Mouse (Mus musculus) gonadal fat pad, adult 2 months (tissue): ENCODE measurements around the gene Slc16a1. TPM values are rescaled to one million over a fixed set of nuclear protein-coding genes. Genes with fewer than 3 reads are reported as not detected.
"Not testable (repeated sequence)": the region's sequence is repeated elsewhere in the genome, so short reads cannot be mapped to it uniquely, and the experiment has no call there.

Experiments used
- DNase-seq: peaks from one replicate; pipeline ENCODE4 v3.0.0-alpha.2; 2012; ENCODE audit warnings: low read depth
- polyA plus RNA-seq: library from polyadenylated mRNA; depleted of rRNA; stranded (reverse); fragments of >200 nt; gene quantifications from 2 replicates; pipeline ENCODE4 v1.2.3, GENCODE M21; 2012

Slc16a1 gene
- polyA plus RNA-seq, 1 experiment, result 21.9 TPM

- DNase-seq, result no peak
Measured at GRCm38 (mm10) chr3:104638932-104639748, 672 bp downstream of the Slc16a1 start.

- no peak for DNase-seq
Measured at GRCm38 (mm10) chr3:104639749-104640368, 1.4 kb downstream of the Slc16a1 start.

GRCm38 (mm10) chr3:104640855-104641254, 2.4 kb downstream of the Slc16a1 start:
- DNase-seq, result no peak

GRCm38 (mm10) chr3:104641313-104641712, 2.8 kb downstream of the Slc16a1 start:
- DNase-seq, result no peak

GRCm38 (mm10) chr3:104643113-104643512, 4.6 kb downstream of the Slc16a1 start:
- no peak for DNase-seq

GRCm38 (mm10) chr3:104643810-104644270, 5.4 kb downstream of the Slc16a1 start:
- DNase-seq, result no peak

- DNase-seq, result no peak
Measured at GRCm38 (mm10) chr3:104644371-104644770, 5.9 kb downstream of the Slc16a1 start.

GRCm38 (mm10) chr3:104654219-104654618, 15.8 kb downstream of the Slc16a1 start:
- no peak for DNase-seq

- DNase-seq, result no peak
Measured at GRCm38 (mm10) chr3:104654921-104655320, 16.5 kb downstream of the Slc16a1 start.

- DNase-seq, result no peak
Measured at GRCm38 (mm10) chr3:104658706-104659105, 20.2 kb downstream of the Slc16a1 start.

- DNase-seq, result no peak
Measured at GRCm38 (mm10) chr3:104659758-104660157, 21.3 kb downstream of the Slc16a1 start.

- no peak for DNase-seq
Measured at GRCm38 (mm10) chr3:104660522-104660921, 22.1 kb downstream of the Slc16a1 start.

- no peak for DNase-seq
Measured at GRCm38 (mm10) chr3:104662007-104662406, 23.5 kb downstream of the Slc16a1 start.

GRCm38 (mm10) chr3:104662926-104663325, 24.5 kb downstream of the Slc16a1 start:
- DNase-seq, result no peak

- DNase-seq, result no peak
Measured at GRCm38 (mm10) chr3:104666950-104667349, 28.5 kb downstream of the Slc16a1 start.

GRCm38 (mm10) chr3:104667451-104667850, 29.0 kb downstream of the Slc16a1 start:
- no peak for DNase-seq

GRCm38 (mm10) chr3:104668989-104669388, 30.5 kb downstream of the Slc16a1 start:
- no peak for DNase-seq

- DNase-seq, result no peak
Measured at GRCm38 (mm10) chr3:104669856-104670182, 31.4 kb downstream of the Slc16a1 start.

- DNase-seq, result not testable (repeated sequence)
Measured at GRCm38 (mm10) chr3:104670183-104671020, 31.9 kb downstream of the Slc16a1 start.

GRCm38 (mm10) chr3:104671543-104671942, 33.1 kb downstream of the Slc16a1 start:
- DNase-seq, result no peak

GRCm38 (mm10) chr3:104672041-104672440, 33.6 kb downstream of the Slc16a1 start:
- no peak for DNase-seq

- DNase-seq, result no peak
Measured at GRCm38 (mm10) chr3:104673642-104674328, 35.3 kb downstream of the Slc16a1 start.
